Mouse (Mus musculus) E14TG2a.4 (cell line): Measurements from ENCODE around the gene Fxyd2.

Experiments
- CTCF ChIP-seq: conservative IDR thresholded peaks from 2 replicates; pipeline ENCODE4 v1.5.1; 2014; ENCODE audit warnings: low read length
- POU5F1 ChIP-seq: IDR thresholded peaks from 2 replicates; pipeline ENCODE4 v1.6.1; 2014; ENCODE audit warnings: low read length, borderline replicate concordance

DNA sequence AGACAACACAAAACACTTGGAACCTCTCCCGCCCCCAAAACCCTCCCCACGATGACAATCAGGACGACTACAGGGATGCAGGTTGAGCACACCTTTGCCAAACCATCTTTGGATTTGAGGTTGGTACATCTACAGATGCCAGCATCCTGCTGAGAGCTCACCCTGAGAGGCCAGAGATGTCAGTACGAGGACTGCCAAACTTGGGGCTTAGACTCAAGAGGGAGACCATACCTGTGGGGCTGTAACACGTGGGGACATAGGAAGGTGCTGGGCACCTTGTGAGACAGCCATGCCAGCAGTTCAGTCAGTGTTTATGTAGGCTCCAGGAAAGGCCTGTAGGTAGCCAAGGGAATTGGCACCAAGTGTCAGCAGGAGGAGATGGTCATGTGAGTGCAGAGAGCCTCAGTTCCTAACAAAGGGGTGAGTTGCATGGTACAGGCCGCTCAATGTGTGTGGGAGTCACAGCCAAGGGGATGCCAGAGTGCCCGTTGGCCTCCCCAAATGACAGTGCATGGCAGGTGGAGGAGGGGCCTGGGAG, 23.4 kb downstream of the Fxyd2 start:
- TF ChIP-seq CTCF (no peak), POU5F1 (no peak)
